Mouse (Mus musculus) ES-E14 (cell line): ENCODE data around the gene Olfr774.

Experiments used
- CHD2 ChIP-seq: IDR thresholded peaks from 2 replicates; pipeline ENCODE4 v1.6.1; 2014; ENCODE audit warnings: mild to moderate bottlenecking, low read depth, low read length, inconsistent platforms
- HCFC1 ChIP-seq: IDR thresholded peaks from 2 replicates; pipeline ENCODE4 v1.6.1; 2012; ENCODE audit warnings: low read length, inconsistent platforms, borderline replicate concordance; ENCODE audit not compliant: insufficient read depth
- ZC3H11A ChIP-seq: IDR thresholded peaks from 2 replicates; pipeline ENCODE4 v1.6.1; 2012; ENCODE audit warnings: low read depth, mild to moderate bottlenecking, inconsistent platforms, low read length, borderline replicate concordance

DNA sequence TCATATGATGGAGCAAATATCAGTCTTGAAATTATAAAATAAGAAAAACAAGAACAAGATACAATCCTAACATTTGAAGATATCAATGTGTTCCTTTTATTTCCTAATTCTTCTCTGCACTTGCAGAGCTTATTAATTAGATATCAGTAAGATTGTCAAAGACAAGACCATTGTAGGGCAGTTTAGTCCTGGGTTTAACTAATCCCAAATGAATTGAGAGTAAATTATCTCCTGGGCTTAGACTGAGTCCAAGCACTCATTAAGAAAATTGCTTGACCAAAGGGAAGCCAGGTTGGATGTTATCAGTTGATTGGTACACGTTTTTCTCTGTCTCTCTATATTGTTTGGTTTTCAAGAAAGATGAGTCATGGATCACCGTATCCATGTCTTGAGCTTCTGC lies at the start of gene Olfr774:
- no peak for TF ChIP-seq ZC3H11A
- no peak for TF ChIP-seq CHD2
- no peak for TF ChIP-seq HCFC1
